Mouse (Mus musculus) MEL (cell line): Measurements from ENCODE around the gene Heg1. TPM values are rescaled to one million over a fixed set of nuclear protein-coding genes. Genes with fewer than 3 reads are reported as not detected.
A peak's percentile ranks its signal among the peaks of the same experiment; 100 is the strongest.

ENCODE experiments used
- DNase-seq: peaks from one replicate; pipeline ENCODE4 v3.0.0; 2011; ENCODE audit warnings: low read depth, low spot score
- H3K27ac ChIP-seq: 2 replicates; pipeline ENCODE4 v1.5.1; 2012; ENCODE audit warnings: low read depth, mild to moderate bottlenecking, control low read depth, low read length, moderate library complexity; ENCODE audit not compliant: control insufficient read depth
- H3K27me3 ChIP-seq, 2 experiments: fragments of 150-350 bp in 1 of 2; sonication (generic) in 1 of 2; 2 replicates each; pipeline ENCODE4 v1.6.1; 2012; ENCODE audit warnings: low read length in 2 of 2, mild to moderate bottlenecking in 2 of 2, improper control_type of control experiment in 1 of 2, moderate library complexity in 1 of 2; ENCODE audit not compliant: insufficient read depth in 2 of 2, control insufficient read depth in 1 of 2
- H3K36me3 ChIP-seq, 2 experiments: 2 replicates each; pipeline ENCODE4 v1.6.1; 2012 to 2014; ENCODE audit warnings: low read length in 2 of 2, improper control_type of control experiment in 1 of 2, inconsistent platforms in 1 of 2, mild to moderate bottlenecking in 1 of 2; ENCODE audit not compliant: insufficient read depth in 2 of 2, control insufficient read depth in 1 of 2
- H3K4me1 ChIP-seq, 2 experiments: fragments of 150-350 bp in 1 of 2; sonication (generic) in 1 of 2; 2 replicates each; pipeline ENCODE4 v1.6.1; 2012; ENCODE audit warnings: low read length in 2 of 2, improper control_type of control experiment in 1 of 2, mild to moderate bottlenecking in 1 of 2; ENCODE audit not compliant: insufficient read depth in 2 of 2, control insufficient read depth in 1 of 2
- H3K4me3 ChIP-seq, 2 experiments: fragments of 150-350 bp in 1 of 2; sonication (generic) in 1 of 2; 2 replicates each; pipeline ENCODE4 v1.5.1; 2012; ENCODE audit warnings: low read depth in 2 of 2, low read length in 2 of 2, mild to moderate bottlenecking in 2 of 2, moderate library complexity in 2 of 2, control low read depth in 1 of 2, improper control_type of control experiment in 1 of 2; ENCODE audit not compliant: control insufficient read depth in 1 of 2, insufficient read depth in 1 of 2
- H3K79me2 ChIP-seq: 2 replicates; pipeline ENCODE4 v1.6.1; 2012; ENCODE audit warnings: mild to moderate bottlenecking, low read length, moderate library complexity; ENCODE audit not compliant: control insufficient read depth, poor library complexity, insufficient read depth
- H3K9ac ChIP-seq: 2 replicates; pipeline ENCODE4 v1.6.1; 2012; ENCODE audit warnings: low read depth, mild to moderate bottlenecking, control low read depth, low read length, moderate library complexity; ENCODE audit not compliant: control insufficient read depth, poor library complexity, severe bottlenecking
- H3K9me3 ChIP-seq: fragments of 150-350 bp; sonication (generic); replicated peaks from 2 replicates; pipeline ENCODE4 v1.6.1; 2012; ENCODE audit warnings: mild to moderate bottlenecking, low read length, improper control_type of control experiment, moderate library complexity; ENCODE audit not compliant: insufficient read depth
- CHD1 ChIP-seq: IDR thresholded peaks from 2 replicates; pipeline ENCODE4 v1.6.1; 2012; ENCODE audit warnings: low read depth, mild to moderate bottlenecking, inconsistent platforms, low read length, improper control_type of control experiment
- CHD2 ChIP-seq: IDR thresholded peaks from 2 replicates; pipeline ENCODE4 v1.6.1; 2011; ENCODE audit warnings: low read length, improper control_type of control experiment
- CTCF ChIP-seq, 3 experiments: IDR thresholded peaks in 2 of 3; conservative IDR thresholded peaks in 1 of 3; 2 replicates each; pipeline ENCODE4 v1.5.1; 2011 to 2012; ENCODE audit warnings: low read length in 3 of 3, low read depth in 2 of 3, mild to moderate bottlenecking in 2 of 3, improper control_type of control experiment in 1 of 3, inconsistent platforms in 1 of 3, mixed read lengths in 1 of 3, moderate library complexity in 1 of 3; ENCODE audit not compliant: control insufficient read depth in 1 of 3, insufficient read depth in 1 of 3, poor library complexity in 1 of 3, severe bottlenecking in 1 of 3
- E2F4 ChIP-seq: IDR thresholded peaks from 2 replicates; pipeline ENCODE4 v1.6.1; 2011; ENCODE audit warnings: low read depth, low read length, improper control_type of control experiment, borderline replicate concordance
- EP300 ChIP-seq, 2 experiments: IDR thresholded peaks; 2 replicates each; pipeline ENCODE4 v1.6.1; 2011; ENCODE audit warnings: improper control_type of control experiment in 2 of 2, low read length in 2 of 2, low read depth in 1 of 2, mild to moderate bottlenecking in 1 of 2
- JUND ChIP-seq: IDR thresholded peaks from 2 replicates; pipeline ENCODE4 v1.6.1; 2011; ENCODE audit warnings: low read depth, mild to moderate bottlenecking, improper control_type of control experiment, low read length
- MAFK ChIP-seq: IDR thresholded peaks from 2 replicates; pipeline ENCODE4 v1.6.1; 2011; ENCODE audit warnings: low read depth, mild to moderate bottlenecking, low read length, improper control_type of control experiment, borderline replicate concordance
- MAX ChIP-seq: IDR thresholded peaks from 2 replicates; pipeline ENCODE4 v1.6.1; 2011; ENCODE audit warnings: low read length, improper control_type of control experiment
- MXI1 ChIP-seq: IDR thresholded peaks from 2 replicates; pipeline ENCODE4 v1.6.1; 2011; ENCODE audit warnings: mild to moderate bottlenecking, low read depth, low read length, improper control_type of control experiment
- NELFE ChIP-seq: IDR thresholded peaks from 2 replicates; pipeline ENCODE4 v1.6.1; 2011; ENCODE audit warnings: low read depth, low read length, improper control_type of control experiment
- POLR2A ChIP-seq, 2 experiments: IDR thresholded peaks; 2 replicates each; pipeline ENCODE4 v1.6.1; 2011 to 2012; ENCODE audit warnings: low read length in 2 of 2, mild to moderate bottlenecking in 2 of 2, control low read depth in 1 of 2, improper control_type of control experiment in 1 of 2, low read depth in 1 of 2, moderate library complexity in 1 of 2; ENCODE audit not compliant: control insufficient read depth in 1 of 2, insufficient read depth in 1 of 2, poor library complexity in 1 of 2
- RCOR1 ChIP-seq: IDR thresholded peaks from 2 replicates; pipeline ENCODE4 v1.6.1; 2012; ENCODE audit warnings: low read depth, mild to moderate bottlenecking, inconsistent platforms, low read length, improper control_type of control experiment
- TAL1 ChIP-seq: IDR thresholded peaks from 2 replicates; pipeline ENCODE4 v1.6.1; 2012; ENCODE audit warnings: mild to moderate bottlenecking, inconsistent platforms, low read length, moderate library complexity, mixed read lengths
- USF2 ChIP-seq, 2 experiments: IDR thresholded peaks; 2 replicates each; pipeline ENCODE4 v1.6.1; 2011 to 2012; ENCODE audit warnings: improper control_type of control experiment in 2 of 2, low read length in 2 of 2, borderline replicate concordance in 1 of 2, inconsistent platforms in 1 of 2, low read depth in 1 of 2, mild to moderate bottlenecking in 1 of 2; ENCODE audit not compliant: insufficient read depth in 1 of 2
- ZC3H11A ChIP-seq: IDR thresholded peaks from 2 replicates; pipeline ENCODE4 v1.6.1; 2012; ENCODE audit warnings: low read depth, mild to moderate bottlenecking, inconsistent platforms, low read length, improper control_type of control experiment
- ZNF384 ChIP-seq: IDR thresholded peaks from 2 replicates; pipeline ENCODE4 v1.6.1; 2012; ENCODE audit warnings: low read depth, mild to moderate bottlenecking, inconsistent platforms, low read length, improper control_type of control experiment
- polyA plus RNA-seq, 2 experiments: library from polyadenylated mRNA; stranded (reverse) in 1 of 2; unstranded in 1 of 2; fragments of >175 nt in 1 of 2; fragments of >200 nt in 1 of 2; gene quantifications; 2 replicates each; pipeline versions ENCODE4 v1.2.1 to v1.2.4; 2012; ENCODE audit warnings: low replicate concordance in 2 of 2, low read depth in 1 of 2; ENCODE audit not compliant: insufficient read length in 2 of 2, insufficient read depth in 1 of 2, missing spikeins in 1 of 2
- total RNA-seq: library from RNA; depleted of rRNA; stranded (reverse); fragments of 300-350 nt; gene quantifications from 2 replicates; pipeline ENCODE4 v1.2.3, GENCODE M21; 2012

Gene Heg1
- total and polyA plus RNA-seq, 3 experiments = 4.1 to 72.0 (median 6.9) TPM

DNA sequence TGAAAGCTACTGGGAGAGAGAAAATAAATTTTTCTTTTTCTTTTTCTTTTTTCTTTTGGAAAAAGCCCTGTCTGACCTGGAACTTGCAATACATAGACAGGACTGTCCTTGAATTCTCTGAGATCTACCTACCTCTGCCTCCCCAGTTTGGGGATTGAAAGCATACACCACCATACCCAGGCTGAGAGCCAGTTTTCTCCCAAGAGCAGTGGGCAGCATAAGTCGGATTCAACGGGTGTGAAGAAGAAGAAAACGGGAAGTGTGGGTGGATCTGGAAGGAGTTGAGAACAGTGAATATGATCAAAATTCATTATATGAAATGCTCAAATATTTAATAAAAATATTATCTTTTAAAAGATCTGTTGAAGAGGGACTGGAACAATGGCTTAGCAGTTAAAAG lies 28.7 kb upstream of the Heg1 start:
- Histone ChIP-seq H3K27ac (no peak overlapping the region), H3K36me3 (peaks cover 0 to 6% of the 10 kb centered on the region in 2 experiments; a peak in 2 of 4 replicates), H3K79me2 (no peaks in the 10 kb centered on the region), H3K4me3 (no peak overlapping the region), H3K9ac (no peak overlapping the region), H3K27me3 (peaks cover 0 to 2% of the 10 kb centered on the region in 2 experiments; a peak in 3 of 4 replicates), H3K4me1 (no peaks in the 10 kb centered on the region), H3K9me3 (no peaks in the 10 kb centered on the region)
- TF ChIP-seq CTCF (IDR thresholded peaks at IDR 0.05 in 2 of 3, conservative IDR thresholded peaks at IDR 0.05 in 1 of 3; ENCODE audit: control insufficient read depth in 1 of 3, insufficient read depth in 1 of 3, low read depth in 2 of 3, low read length in 3 of 3, poor library complexity in 1 of 3, severe bottlenecking in 1 of 3) = no peak
- no peak for TF ChIP-seq POLR2A (IDR thresholded peaks at IDR 0.05; ENCODE audit: control insufficient read depth in 1 of 2, insufficient read depth in 1 of 2, low read depth in 1 of 2, low read length in 2 of 2, poor library complexity in 1 of 2)
- TF ChIP-seq E2F4 = no peak
- TF ChIP-seq MAFK = no peak
- no peak for TF ChIP-seq ZNF384
- TF ChIP-seq ZC3H11A = no peak
- TF ChIP-seq JUND = no peak
- TF ChIP-seq EP300 (IDR thresholded peaks at IDR 0.05; ENCODE audit: low read depth in 1 of 2, low read length in 2 of 2) = no peak
- no peak for TF ChIP-seq NELFE
- no peak for TF ChIP-seq MAX
- DNase-seq = no peak

- no peaks in the 10 kb centered on the region for H3K9me3 ChIP-seq
- H3K36me3 ChIP-seq = peaks cover 0 to 6% of the 10 kb centered on the region in 2 experiments; a peak in 2 of 4 replicates
- no peak overlapping the region for H3K9ac ChIP-seq
- peaks cover 0 to 5% of the 10 kb centered on the region in 2 experiments; a peak in 3 of 4 replicates for H3K27me3 ChIP-seq
- H3K79me2 ChIP-seq = no peaks in the 10 kb centered on the region
- no peak for DNase-seq
- H3K4me1 ChIP-seq = no peaks in the 10 kb centered on the region
- no peak overlapping the region for H3K4me3 ChIP-seq
- no peak for TF ChIP-seq CHD2
- TF ChIP-seq RCOR1 = peak; percentile 69; the same call in 1 of the 2 replicates
- TF ChIP-seq ZC3H11A = no peak
- TF ChIP-seq USF2 (IDR thresholded peaks at IDR 0.05; ENCODE audit: borderline replicate concordance in 1 of 2, insufficient read depth in 1 of 2, low read depth in 1 of 2, low read length in 2 of 2) = no peak
- TF ChIP-seq CHD1 = no peak
- H3K27ac ChIP-seq = no peak overlapping the region
Measured at GRCm38 (mm10) chr16:33657191-33657590, 27.0 kb upstream of the Heg1 start.

DNA sequence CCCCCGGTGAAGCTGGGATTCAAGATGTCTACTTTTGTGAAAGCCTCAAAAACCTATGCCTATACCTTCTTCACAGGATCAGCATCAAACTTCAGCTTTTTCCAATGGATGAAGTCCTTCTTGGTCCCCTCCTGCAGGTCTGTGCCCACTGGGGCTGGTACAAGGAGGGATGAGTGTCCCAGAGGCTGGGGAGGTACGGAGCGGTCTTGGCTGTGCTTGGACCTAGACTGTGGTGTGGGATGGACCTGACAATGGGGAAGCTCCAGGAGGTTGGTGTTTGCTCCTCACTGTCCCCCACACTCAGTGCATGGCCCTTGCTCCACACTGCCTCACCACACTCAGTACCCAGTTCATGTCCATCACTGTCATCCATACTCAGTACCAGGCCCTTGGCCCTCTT lies 26.0 kb upstream of the Heg1 start:
- no peak overlapping the region for H3K4me3 ChIP-seq
- peaks cover 0 to 5% of the 10 kb centered on the region in 2 experiments; a peak in 3 of 4 replicates for H3K27me3 ChIP-seq
- no peaks in the 10 kb centered on the region for H3K79me2 ChIP-seq
- peaks cover 0 to 6% of the 10 kb centered on the region in 2 experiments; a peak in 2 of 4 replicates for H3K36me3 ChIP-seq
- no peaks in the 10 kb centered on the region for H3K9me3 ChIP-seq
- H3K27ac ChIP-seq = no peak overlapping the region
- H3K4me1 ChIP-seq = no peaks in the 10 kb centered on the region
- no peak for DNase-seq
- no peak overlapping the region for H3K9ac ChIP-seq
- TF ChIP-seq TAL1 = no peak
- no peak for TF ChIP-seq MXI1
- TF ChIP-seq, all 39 proteins: peak for 0
